Mouse (Mus musculus): ENCODE measurements at regions not wholly inside any gene's neighbourhood (a gene's known extent, or its start where the extent isn't known, plus 50 kb on each side); places are given as distances from the start of the nearest gene placed in this dataset.

- WGBS, result 76% methylated on average over 8 of the region's 8 CpGs
- no peaks in the 10 kb centered on the region for H3K36me3 ChIP-seq
- H3K4me1 ChIP-seq (replicated peaks), result no peaks in the 10 kb centered on the region
- no peak overlapping the region for H3K4me2 ChIP-seq
- no peak overlapping the region for H3K9ac ChIP-seq
- H3K27ac ChIP-seq, result no peak overlapping the region
- no peaks in the 10 kb centered on the region for H3K27me3 ChIP-seq
- no peak overlapping the region for H3K4me3 ChIP-seq
- H3K9me3 ChIP-seq (replicated peaks), result no peaks in the 10 kb centered on the region
- no peak for ATAC-seq (replicated peaks; ENCODE audit: insufficient number of reproducible peaks, insufficient read depth, low FRiP score, low read depth)
Measured at GRCm38 (mm10) chr3:58128059-58128458, 280.2 kb upstream of the Pfn2 start.

- Histone ChIP-seq H3K4me3 (no peak overlapping the region), H3K4me2 (no peak overlapping the region), H3K9ac (no peak overlapping the region), H3K36me3 (no peaks in the 10 kb centered on the region), H3K27ac (no peak overlapping the region), H3K9me3 (replicated peaks) (no peaks in the 10 kb centered on the region), H3K27me3 (no peaks in the 10 kb centered on the region), H3K4me1 (replicated peaks) (no peaks in the 10 kb centered on the region)
- 44% methylated on average over 6 of the region's 6 CpGs for WGBS
- no peak for ATAC-seq (replicated peaks; ENCODE audit: insufficient number of reproducible peaks, insufficient read depth, low FRiP score, low read depth)
Measured at GRCm38 (mm10) chr3:58129358-58129903, 281.6 kb upstream of the Pfn2 start.

GRCm38 (mm10) chr3:58135607-58136365, 278.7 kb upstream of the Tsc22d2 start:
- no peaks in the 10 kb centered on the region for H3K36me3 ChIP-seq
- H3K4me2 ChIP-seq, result no peak overlapping the region
- H3K4me3 ChIP-seq, result no peak overlapping the region
- no peaks in the 10 kb centered on the region for H3K27me3 ChIP-seq
- no peak overlapping the region for H3K9ac ChIP-seq
- H3K4me1 ChIP-seq (replicated peaks), result no peaks in the 10 kb centered on the region
- H3K9me3 ChIP-seq (replicated peaks), result no peaks in the 10 kb centered on the region
- H3K27ac ChIP-seq, result no peak overlapping the region
- no peak for ATAC-seq (replicated peaks; ENCODE audit: insufficient number of reproducible peaks, insufficient read depth, low FRiP score, low read depth)
- 38% methylated on average over 10 of the region's 10 CpGs for WGBS

DNA sequence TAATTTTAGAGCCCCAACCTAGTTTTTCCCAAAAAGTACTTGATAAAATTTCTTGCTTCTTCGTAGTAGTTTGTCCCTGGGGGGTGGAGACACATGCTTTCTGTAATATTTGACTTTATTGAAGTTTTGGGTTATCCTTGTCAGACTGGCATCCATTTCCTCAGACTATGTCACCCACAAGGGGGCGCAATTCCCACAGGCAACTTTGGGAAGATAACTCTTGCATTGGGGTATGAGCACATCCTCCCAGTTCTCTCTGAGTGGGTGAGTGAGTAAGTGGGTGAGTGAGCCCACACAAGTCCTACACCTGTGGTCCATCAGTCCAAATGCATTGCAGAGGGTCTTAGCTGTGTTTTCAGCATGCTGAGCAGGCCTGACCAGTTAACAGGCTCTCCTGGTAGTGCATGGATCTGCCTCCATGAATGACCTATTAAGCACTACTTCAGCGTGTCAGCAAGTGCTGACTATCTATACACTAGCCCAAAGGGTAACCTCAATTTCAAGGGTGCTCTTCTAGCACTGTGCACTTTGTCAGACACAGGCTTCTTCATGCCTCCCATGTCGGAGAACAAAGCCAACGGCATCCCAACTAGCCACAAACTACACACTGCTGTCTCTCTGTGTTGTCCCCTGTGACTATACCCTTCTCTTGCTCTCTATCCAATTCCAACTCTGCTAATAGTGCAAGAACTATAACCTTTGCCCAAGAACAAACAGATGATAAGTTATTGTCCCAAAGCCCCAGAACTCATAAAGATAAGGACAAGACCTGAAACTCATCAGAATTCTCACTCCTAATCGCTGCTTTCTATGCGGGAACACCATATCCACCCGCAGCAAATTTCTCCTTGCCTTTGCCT, 275.6 kb upstream of the Tsc22d2 start:
- no peak for ATAC-seq (replicated peaks; ENCODE audit: insufficient number of reproducible peaks, insufficient read depth, low FRiP score, low read depth)
- Histone ChIP-seq H3K4me3 (no peak overlapping the region), H3K27ac (no peak overlapping the region), H3K9ac (no peak overlapping the region), H3K36me3 (no peaks in the 10 kb centered on the region), H3K27me3 (no peaks in the 10 kb centered on the region), H3K4me2 (no peak overlapping the region), H3K4me1 (replicated peaks) (no peaks in the 10 kb centered on the region), H3K9me3 (replicated peaks) (no peaks in the 10 kb centered on the region)
- 68% methylated on average over 8 of the region's 8 CpGs for WGBS

- Histone ChIP-seq H3K9me3 (replicated peaks) (no peaks in the 10 kb centered on the region), H3K9ac (no peak overlapping the region), H3K4me1 (replicated peaks) (no peaks in the 10 kb centered on the region), H3K27me3 (no peaks in the 10 kb centered on the region), H3K4me2 (no peak overlapping the region), H3K36me3 (no peaks in the 10 kb centered on the region), H3K4me3 (no peak overlapping the region), H3K27ac (no peak overlapping the region)
- no peak for ATAC-seq (replicated peaks; ENCODE audit: insufficient number of reproducible peaks, insufficient read depth, low FRiP score, low read depth)
- WGBS, result 49% methylated on average over 3 of the region's 3 CpGs
Measured at GRCm38 (mm10) chr3:58146108-58146507, 268.4 kb upstream of the Tsc22d2 start.

DNA sequence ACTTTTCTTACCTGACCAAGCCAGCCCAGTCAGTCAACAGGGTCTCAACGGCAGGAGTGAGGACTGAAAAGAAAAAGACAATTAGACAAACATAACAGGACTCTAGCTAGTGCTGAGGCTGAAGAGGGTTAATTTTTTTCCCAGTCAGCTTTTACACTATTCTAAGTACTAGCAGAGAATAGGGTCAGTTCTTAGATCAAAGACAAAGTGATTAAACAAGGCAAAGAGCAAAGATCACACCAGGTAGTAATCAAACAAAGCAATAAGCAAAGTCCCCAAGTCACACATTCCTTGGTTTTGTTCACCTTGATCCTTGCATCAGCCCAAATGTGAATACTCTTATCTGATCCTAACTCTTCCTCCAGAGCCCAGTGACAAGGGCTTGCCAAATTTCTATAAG, 267.8 kb upstream of the Tsc22d2 start:
- Histone ChIP-seq H3K4me2 (no peak overlapping the region), H3K27me3 (no peaks in the 10 kb centered on the region), H3K9me3 (replicated peaks) (no peaks in the 10 kb centered on the region), H3K9ac (no peak overlapping the region), H3K4me3 (no peak overlapping the region), H3K4me1 (replicated peaks) (no peaks in the 10 kb centered on the region), H3K36me3 (no peaks in the 10 kb centered on the region), H3K27ac (no peak overlapping the region)
- WGBS, result 41% methylated on average over 1 of the region's 1 CpGs
- ATAC-seq (replicated peaks; ENCODE audit: insufficient number of reproducible peaks, insufficient read depth, low FRiP score, low read depth), result no peak

- no peak overlapping the region for H3K27ac ChIP-seq
- no peaks in the 10 kb centered on the region for H3K4me1 ChIP-seq (replicated peaks)
- no peak for ATAC-seq (replicated peaks; ENCODE audit: insufficient number of reproducible peaks, insufficient read depth, low FRiP score, low read depth)
- no peak overlapping the region for H3K4me2 ChIP-seq
- H3K4me3 ChIP-seq, result no peak overlapping the region
- 58% methylated on average over 3 of the region's 3 CpGs for WGBS
- H3K27me3 ChIP-seq, result no peaks in the 10 kb centered on the region
- no peaks in the 10 kb centered on the region for H3K36me3 ChIP-seq
- H3K9ac ChIP-seq, result no peak overlapping the region
- no peaks in the 10 kb centered on the region for H3K9me3 ChIP-seq (replicated peaks)
Measured at GRCm38 (mm10) chr3:58153141-58153540, 261.4 kb upstream of the Tsc22d2 start.

GRCm38 (mm10) chr3:58153874-58154756, 260.4 kb upstream of the Tsc22d2 start:
- no peaks in the 10 kb centered on the region for H3K4me1 ChIP-seq (replicated peaks)
- H3K9me3 ChIP-seq (replicated peaks), result no peaks in the 10 kb centered on the region
- no peaks in the 10 kb centered on the region for H3K36me3 ChIP-seq
- no peaks in the 10 kb centered on the region for H3K27me3 ChIP-seq
- 72% methylated on average over 21 of the region's 21 CpGs for WGBS
- ATAC-seq (replicated peaks; ENCODE audit: insufficient number of reproducible peaks, insufficient read depth, low FRiP score, low read depth), result no peak
- H3K27ac ChIP-seq, result no peak overlapping the region
- H3K4me3 ChIP-seq, result no peak overlapping the region
- no peak overlapping the region for H3K4me2 ChIP-seq
- no peak overlapping the region for H3K9ac ChIP-seq

GRCm38 (mm10) chr3:58159384-58159783, 255.1 kb upstream of the Tsc22d2 start:
- 73% methylated on average over 3 of the region's 3 CpGs for WGBS
- peaks cover 30% of the 10 kb centered on the region for H3K4me1 ChIP-seq (replicated peaks)
- no peaks in the 10 kb centered on the region for H3K27me3 ChIP-seq
- H3K27ac ChIP-seq, result no peak overlapping the region
- no peaks in the 10 kb centered on the region for H3K9me3 ChIP-seq (replicated peaks)
- no peaks in the 10 kb centered on the region for H3K36me3 ChIP-seq
- H3K4me2 ChIP-seq, result no peak overlapping the region
- no peak overlapping the region for H3K4me3 ChIP-seq
- H3K9ac ChIP-seq, result no peak overlapping the region
- no peak for ATAC-seq (replicated peaks; ENCODE audit: insufficient number of reproducible peaks, insufficient read depth, low FRiP score, low read depth)

DNA sequence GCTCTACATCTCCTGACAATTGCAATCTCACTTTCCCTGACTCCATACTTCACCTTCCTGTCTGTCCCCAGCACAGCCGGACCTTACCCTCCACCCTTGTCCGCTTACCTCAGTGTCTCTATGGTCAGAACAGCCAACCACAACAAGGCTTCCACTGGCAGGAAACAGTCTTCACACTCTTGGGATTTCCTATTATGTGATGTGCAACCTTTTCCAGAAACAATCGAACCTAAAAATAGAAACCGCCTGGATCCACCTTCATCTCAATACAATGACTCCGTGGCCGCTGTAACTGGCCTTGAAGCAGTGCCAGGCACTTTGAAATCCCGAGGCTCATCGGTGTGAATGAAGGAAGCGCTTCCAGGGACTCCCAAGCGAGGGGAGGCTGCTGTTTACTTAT, 252.3 kb upstream of the Tsc22d2 start:
- Histone ChIP-seq H3K36me3 (no peaks in the 10 kb centered on the region), H3K27me3 (no peaks in the 10 kb centered on the region), H3K4me2 (0 out of 2 replicates have a peak overlapping the region, but pooled peaks have one; percentile 13), H3K4me1 (replicated peaks) (peaks cover 51% of the 10 kb centered on the region), H3K4me3 (no peak overlapping the region), H3K9me3 (replicated peaks) (no peaks in the 10 kb centered on the region), H3K27ac (peak overlapping the region; percentile 54), H3K9ac (0 out of 2 replicates have a peak overlapping the region, but pooled peaks have one; percentile 14)
- WGBS, result 20% methylated on average over 10 of the region's 10 CpGs
- ATAC-seq (replicated peaks; ENCODE audit: insufficient number of reproducible peaks, insufficient read depth, low FRiP score, low read depth), result peak; percentile 72

DNA sequence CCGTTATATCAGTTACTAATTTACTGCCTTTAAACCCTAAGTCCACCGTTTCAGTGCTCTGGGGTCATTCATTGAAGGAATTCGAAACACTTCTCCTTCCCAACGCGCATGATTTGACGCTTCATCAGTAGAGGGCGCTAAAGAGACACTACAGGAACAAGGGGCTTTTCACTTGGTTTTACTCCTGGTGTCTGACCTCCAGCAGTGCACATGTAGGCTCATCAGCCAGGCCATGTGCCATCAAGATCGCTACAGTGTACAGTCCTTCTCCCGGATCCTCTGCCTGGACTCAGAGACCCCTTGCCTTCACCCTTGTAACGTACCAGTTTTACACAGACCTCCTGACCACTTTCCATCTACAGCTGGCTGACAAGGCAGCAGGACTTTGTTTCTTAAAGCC, 250.7 kb upstream of the Tsc22d2 start:
- Histone ChIP-seq H3K9me3 (replicated peaks) (no peaks in the 10 kb centered on the region), H3K36me3 (no peaks in the 10 kb centered on the region), H3K27ac (no peak overlapping the region), H3K9ac (no peak overlapping the region), H3K4me1 (replicated peaks) (peaks cover 52% of the 10 kb centered on the region), H3K4me2 (peak overlapping the region; percentile 18; the same call in 1 of the 2 replicates), H3K27me3 (no peaks in the 10 kb centered on the region), H3K4me3 (no peak overlapping the region)
- WGBS, result 6% methylated on average over 10 of the region's 10 CpGs
- ATAC-seq (replicated peaks; ENCODE audit: insufficient number of reproducible peaks, insufficient read depth, low FRiP score, low read depth), result no peak
